Mouse (Mus musculus) cerebellum, postnatal 14 days (tissue): Measurements from ENCODE around the gene Poldip3.

Source experiments
- DNase-seq, 2 experiments: peaks; one replicate each; pipeline ENCODE4 v3.0.0; 2021; ENCODE audit warnings: mixed read lengths in 2 of 2

The Poldip3 gene

GRCm38 (mm10) chr15:83124625-83125024 lies 24.6 kb downstream of the Poldip3 start:
- no peak for DNase-seq

GRCm38 (mm10) chr15:83122566-83123145 lies 26.5 kb downstream of the Poldip3 start, which contains the start of gene Rrp7a:
Rrp7a (minus strand) TSS chr15:83122801.
- DNase-seq, result peak; percentile 91 to 94

DNA sequence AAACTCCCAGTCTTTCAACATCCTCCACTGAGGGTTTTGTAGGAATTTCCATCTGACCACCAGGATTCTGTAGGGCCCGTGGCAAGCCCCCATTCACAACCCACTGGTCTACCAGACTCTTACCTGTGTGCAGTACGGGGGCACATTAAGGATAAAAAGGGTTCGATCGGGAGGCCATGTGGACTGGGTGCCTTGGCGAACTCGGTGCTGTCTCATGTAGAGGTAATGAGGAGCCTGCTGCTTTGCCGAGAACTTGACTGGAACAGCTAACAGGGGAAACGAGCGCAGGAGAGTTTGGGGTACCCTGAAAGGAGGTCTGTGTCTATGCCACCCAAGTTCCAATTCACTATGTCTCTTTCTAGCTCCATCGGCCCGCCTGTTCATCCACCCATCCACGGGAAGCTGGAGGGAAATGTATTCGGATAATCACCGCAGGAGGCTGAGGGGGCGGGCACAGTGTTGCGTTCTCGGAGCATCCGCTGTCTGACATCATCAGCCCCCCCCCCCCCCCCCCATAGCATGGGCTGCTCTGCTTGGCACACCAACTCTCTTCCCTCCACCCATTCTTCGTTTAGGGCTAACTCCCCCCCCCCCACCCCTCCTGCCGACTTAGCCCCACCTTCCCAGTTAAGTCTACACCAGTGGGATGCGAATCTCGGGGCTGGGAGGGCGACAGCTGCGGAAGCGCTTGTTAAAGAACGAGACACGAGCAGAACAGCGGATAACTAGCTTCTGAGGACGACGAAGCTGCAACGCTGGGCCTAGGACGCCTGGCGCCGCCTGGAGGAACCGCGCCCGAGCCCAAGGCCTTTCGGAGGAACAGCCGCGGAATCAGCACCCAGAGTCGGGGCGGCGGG lies 27.2 kb downstream of the Poldip3 start:
- DNase-seq, result peak; percentile 56 to 66

GRCm38 (mm10) chr15:83118360-83118759 lies 30.8 kb downstream of the Poldip3 start:
- DNase-seq, result peak; percentile 80 to 83

- DNase-seq, result no peak
Observed at GRCm38 (mm10) chr15:83115071-83115470, 34.1 kb downstream of the Poldip3 start.

GRCm38 (mm10) chr15:83114106-83114505 lies 35.1 kb downstream of the Poldip3 start:
- no peak for DNase-seq

GRCm38 (mm10) chr15:83112898-83113297 lies 36.3 kb downstream of the Poldip3 start:
- peak; percentile 73 to 87 for DNase-seq

DNA sequence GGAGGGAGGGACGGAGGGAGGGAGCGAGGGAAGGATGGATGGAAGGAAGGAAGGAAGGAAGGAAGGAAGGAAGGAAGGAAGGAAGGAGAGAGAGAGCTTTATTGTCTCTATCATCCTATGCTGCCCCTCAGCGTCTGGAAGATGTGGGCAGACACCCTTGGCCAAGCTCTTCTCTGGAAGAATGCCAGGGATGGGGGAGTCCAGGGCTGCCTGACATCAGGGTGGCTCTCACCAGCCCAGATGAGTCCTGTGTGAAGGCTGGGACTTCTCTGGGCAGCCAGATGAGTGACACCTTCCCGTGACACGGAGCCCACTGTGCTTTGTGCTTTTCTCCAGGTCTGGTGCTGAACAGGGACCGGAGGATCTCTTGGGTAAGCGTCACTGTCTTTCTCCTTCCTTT lies 37.3 kb downstream of the Poldip3 start:
- DNase-seq, result no peak

GRCm38 (mm10) chr15:83111290-83111689 lies 37.9 kb downstream of the Poldip3 start:
- no peak for DNase-seq

DNA sequence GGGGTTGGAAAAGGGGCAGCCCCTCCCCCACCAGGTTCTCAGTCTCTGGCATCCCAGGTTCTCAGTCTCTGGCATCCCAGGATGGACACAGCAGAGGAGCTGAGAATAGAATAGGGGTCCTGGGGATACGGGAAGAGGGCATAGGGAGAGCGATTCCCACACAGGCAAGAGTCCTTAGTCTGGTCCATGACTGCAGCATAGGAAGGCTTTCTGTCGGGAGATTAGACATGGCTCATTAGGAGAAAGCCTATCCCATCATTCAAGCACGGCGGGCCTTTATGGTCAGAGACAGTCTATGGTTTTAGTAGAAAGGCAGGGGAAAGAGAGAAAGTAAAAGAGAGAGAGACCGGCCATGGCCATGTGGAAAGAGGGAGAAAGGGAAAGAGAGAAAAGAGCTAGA lies 41.4 kb downstream of the Poldip3 start:
- no peak for DNase-seq

DNA sequence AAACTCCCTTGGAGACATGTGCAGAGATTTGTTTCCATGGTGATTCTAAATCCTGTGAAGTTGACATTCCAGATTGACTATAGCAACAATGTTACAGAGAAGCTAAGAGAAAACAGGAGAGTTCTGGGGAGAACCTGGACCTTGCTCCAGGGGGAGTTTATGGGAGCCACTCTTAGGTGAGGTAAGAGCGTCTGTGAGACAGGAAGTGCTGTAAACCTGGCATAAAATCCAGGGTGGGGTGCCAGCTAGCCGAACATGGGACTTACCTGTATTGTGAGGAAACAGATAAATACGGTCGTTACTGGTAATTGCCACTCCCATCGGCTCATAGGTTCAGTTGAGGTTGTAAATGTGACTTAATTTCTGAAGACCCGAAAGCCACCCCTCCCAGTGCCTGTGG lies 42.8 kb downstream of the Poldip3 start:
- DNase-seq, result no peak

DNA sequence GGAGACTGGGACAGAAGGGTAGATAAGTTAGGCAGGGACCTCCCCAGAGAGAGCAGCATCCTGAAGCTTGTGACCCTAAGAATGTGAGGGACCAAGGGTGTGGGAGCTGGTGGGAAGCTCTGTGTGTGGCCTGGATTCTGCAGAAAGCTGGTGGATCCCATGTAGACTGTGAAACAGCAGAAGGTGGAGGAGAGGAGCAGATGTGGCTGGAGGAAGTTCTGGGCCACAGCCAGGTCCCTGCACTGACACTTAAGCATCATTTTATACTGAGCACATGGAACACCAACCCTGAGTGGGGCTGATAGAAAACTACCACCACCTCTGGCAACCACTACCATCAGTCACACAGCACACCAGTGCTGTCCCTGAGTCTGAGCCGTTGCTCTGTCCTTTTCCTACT lies 46.1 kb downstream of the Poldip3 start:
- no peak for DNase-seq

DNA sequence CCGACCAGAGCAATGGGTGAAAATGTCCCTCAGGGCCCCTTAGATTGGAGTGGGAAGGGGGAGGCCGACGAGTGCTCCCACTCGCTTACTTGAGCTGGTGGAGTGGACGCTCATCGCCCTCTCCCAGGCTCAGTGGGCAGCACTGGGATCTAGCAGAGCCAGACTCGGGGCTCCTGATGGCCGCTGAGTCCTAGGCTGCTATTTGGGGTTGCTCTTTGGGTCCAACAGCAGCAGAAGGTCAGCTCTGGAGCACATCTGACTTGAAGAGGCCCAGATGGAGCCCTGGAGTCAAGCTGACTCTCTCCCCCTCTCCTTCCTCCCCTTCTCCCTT lies 48.9 kb downstream of the Poldip3 start:
- DNase-seq, result no peak

DNA sequence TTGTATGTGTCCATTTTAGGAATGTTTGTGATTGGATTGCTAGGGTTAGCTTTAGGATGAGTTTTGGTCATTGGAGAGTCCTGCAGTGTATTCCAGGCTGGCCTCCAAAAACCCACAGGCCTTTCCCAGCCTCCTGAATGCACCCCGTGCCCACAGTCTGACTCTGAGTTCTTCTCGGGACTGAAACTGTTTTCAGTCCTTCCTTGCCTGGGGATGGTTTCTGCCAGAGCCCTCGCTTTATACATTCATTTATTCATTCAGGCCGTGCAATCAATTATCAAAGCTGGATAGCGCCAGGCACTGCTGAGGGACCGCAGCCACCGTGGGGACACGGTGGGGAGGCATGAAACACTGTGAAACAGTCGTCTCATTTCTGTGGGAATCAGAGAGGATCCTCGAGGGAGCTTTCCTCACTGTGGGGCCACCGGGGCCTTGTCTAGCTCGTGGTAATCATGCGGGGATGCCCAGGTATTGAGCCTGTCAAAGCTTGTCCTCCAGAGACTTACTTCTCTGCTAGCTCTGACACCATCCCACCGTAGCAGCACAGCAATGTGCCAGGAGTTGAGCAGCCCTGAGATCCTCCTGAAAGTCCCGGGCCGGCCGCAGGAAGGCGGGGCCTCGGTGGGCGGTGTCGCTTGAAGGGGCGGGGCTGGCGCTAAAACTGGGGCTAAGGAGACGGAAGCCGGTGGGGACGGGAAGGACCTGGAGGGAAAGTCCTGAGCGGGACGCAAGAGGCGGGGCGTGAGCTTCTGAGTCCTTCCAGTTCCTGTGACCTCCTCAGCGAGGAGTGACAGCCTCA lies 49.5 kb downstream of the Poldip3 start:
- DNase-seq, result peak; percentile 40 to 52

DNA sequence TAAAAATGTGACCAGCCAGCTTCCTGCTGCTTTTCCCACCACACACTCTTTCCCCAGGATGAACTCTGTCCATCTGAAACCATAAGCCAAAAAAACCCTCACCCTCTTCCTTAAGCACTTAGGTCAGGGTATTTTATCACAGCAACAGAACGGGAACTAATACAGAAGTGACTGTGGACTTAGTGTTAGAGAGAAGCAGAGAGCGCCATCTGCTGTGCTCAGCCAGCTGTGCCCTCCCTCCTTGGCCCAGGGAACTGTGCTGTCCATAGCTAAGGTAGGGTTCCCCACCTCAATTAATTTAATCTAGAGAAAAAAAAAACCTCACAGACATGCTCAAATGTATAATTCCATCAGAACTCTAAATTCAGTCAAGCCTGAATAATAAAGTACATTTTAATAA lies 53.2 kb downstream of the Poldip3 start:
- no peak for DNase-seq

GRCm38 (mm10) chr15:83093687-83094086 lies 55.5 kb downstream of the Poldip3 start:
- DNase-seq, result no peak

- DNase-seq, result no peak
Observed at GRCm38 (mm10) chr15:83090874-83091273, 58.3 kb downstream of the Poldip3 start.

DNA sequence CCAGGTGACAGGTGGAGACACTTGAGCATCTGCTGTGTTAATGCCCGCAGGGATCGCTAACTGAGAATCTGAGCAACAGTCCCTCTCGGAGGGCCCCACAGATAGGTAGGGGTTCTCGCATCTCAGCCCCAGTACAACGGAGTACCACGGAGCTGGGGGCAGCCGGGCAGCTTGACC lies 59.9 kb downstream of the Poldip3 start, which contains the start of gene Serhl:
Gene Serhl, plus strand, starts transcription at position 78 of the 177 bp plus-strand sequence.
- DNase-seq, result no peak

GRCm38 (mm10) chr15:83088495-83089428 lies 60.4 kb downstream of the Poldip3 start:
- DNase-seq, result peak; percentile 30 to 34

GRCm38 (mm10) chr15:83086636-83087328 lies 62.4 kb downstream of the Poldip3 start:
- no peak for DNase-seq

DNA sequence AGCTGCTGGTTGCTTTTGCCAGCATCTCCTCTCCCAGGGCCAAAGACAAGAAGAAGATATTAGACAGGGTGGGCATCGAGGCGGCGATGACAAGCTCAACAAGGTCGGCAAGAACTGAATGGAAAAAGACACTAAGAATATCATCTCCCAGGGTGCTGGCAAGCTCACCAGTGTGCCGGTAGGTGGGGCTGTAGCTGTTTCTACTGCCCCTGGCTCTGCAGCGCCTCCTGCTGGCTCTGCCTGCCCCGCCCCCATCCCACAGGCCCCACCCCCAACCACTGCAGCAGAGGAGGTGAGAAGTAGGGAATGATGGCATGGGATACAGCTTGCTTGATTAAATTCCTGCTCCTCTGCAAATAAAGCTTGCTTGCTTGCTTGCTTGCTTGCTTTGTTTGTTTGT lies 63.3 kb downstream of the Poldip3 start:
- peak; percentile 28 to 61 for DNase-seq

DNA sequence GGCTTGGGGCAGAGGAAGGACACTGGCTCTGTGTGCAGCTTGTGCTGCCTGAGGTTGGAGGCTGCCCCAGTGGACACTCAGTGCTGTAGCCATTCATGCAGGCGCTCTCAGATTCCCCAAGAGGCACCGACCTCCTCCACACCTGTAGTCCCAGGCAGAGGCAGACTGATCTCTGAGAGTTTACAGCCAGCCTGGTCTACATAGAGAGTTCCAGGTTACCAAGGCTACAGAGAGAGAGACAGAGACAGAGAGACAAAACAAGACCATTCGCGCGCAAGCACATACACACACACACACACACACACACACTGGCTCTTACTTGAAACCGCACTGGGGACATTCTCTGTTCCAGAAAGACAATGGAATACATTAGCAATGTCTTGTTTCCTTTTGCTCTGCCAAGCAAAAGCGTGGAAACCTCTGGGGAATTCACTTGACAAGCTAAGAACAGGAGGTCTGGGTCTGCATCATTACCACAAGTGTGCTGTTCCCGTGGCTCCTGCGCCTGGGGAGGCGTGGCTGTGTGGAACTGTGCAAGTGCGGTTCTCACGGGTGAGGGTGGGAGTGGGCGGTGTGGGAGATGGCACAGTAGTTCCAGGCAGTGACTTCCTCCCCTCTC lies 65.1 kb downstream of the Poldip3 start:
- peak in 1 of 2 experiments; percentile 18 for DNase-seq
